Mouse (Mus musculus): ENCODE measurements around the gene Hdgfl3. TPM values are rescaled to one million over a fixed set of nuclear protein-coding genes. Genes with fewer than 3 reads are reported as not detected.
"Not testable (repeated sequence)": the region's sequence is repeated elsewhere in the genome, so short reads cannot be mapped to it uniquely, and the experiment has no call there.

Gene Hdgfl3
- total RNA-seq, 2 experiments from 2014 or later = 12.2 to 15.8 TPM

GRCm38 (mm10) chr7:81854568-81855307, 79.5 kb downstream of the Hdgfl3 start:
- DNase-seq = no peak

- no peak for DNase-seq
These were observed 82.6 kb downstream of the Hdgfl3 start for GRCm38 (mm10) chr7:81851706-81852105.

- DNase-seq = no peak
These were observed 84.1 kb downstream of the Hdgfl3 start for GRCm38 (mm10) chr7:81850171-81850570.

GRCm38 (mm10) chr7:81849633-81850032, 84.6 kb downstream of the Hdgfl3 start:
- DNase-seq = no peak

GRCm38 (mm10) chr7:81849214-81849613, 85.1 kb downstream of the Hdgfl3 start:
- DNase-seq = no peak

- DNase-seq = no peak
These were observed 86.5 kb downstream of the Hdgfl3 start for GRCm38 (mm10) chr7:81847777-81848176.

GRCm38 (mm10) chr7:81847010-81847409, 87.3 kb downstream of the Hdgfl3 start:
- no peak for DNase-seq

- DNase-seq = no peak
These were observed 88.3 kb downstream of the Hdgfl3 start for GRCm38 (mm10) chr7:81846008-81846407.

GRCm38 (mm10) chr7:81845313-81845712, 89.0 kb downstream of the Hdgfl3 start:
- DNase-seq = no peak

- DNase-seq = no peak
These were observed 89.5 kb downstream of the Hdgfl3 start for GRCm38 (mm10) chr7:81844801-81845200.

- DNase-seq = no peak
These were observed 90.4 kb downstream of the Hdgfl3 start for GRCm38 (mm10) chr7:81843903-81844302.

GRCm38 (mm10) chr7:81842998-81843397, 91.3 kb downstream of the Hdgfl3 start:
- no peak for DNase-seq

- no peak for DNase-seq
These were observed 92.1 kb downstream of the Hdgfl3 start for GRCm38 (mm10) chr7:81842141-81842540.

- peak; percentile 66 for DNase-seq
These were observed 92.8 kb downstream of the Hdgfl3 start for GRCm38 (mm10) chr7:81841439-81841838.

- no peak for DNase-seq
These were observed 93.6 kb downstream of the Hdgfl3 start for GRCm38 (mm10) chr7:81840661-81841181.

- no peak for DNase-seq
These were observed 94.5 kb downstream of the Hdgfl3 start for GRCm38 (mm10) chr7:81839746-81840145.

GRCm38 (mm10) chr7:81837771-81838170, 96.5 kb downstream of the Hdgfl3 start:
- DNase-seq = not testable (repeated sequence)

GRCm38 (mm10) chr7:81835430-81835829, 98.8 kb downstream of the Hdgfl3 start:
- DNase-seq = no peak

GRCm38 (mm10) chr7:81834847-81835246, 99.4 kb downstream of the Hdgfl3 start:
- no peak for DNase-seq

Other genes with a start within 250 kb of the Hdgfl3 start
- gene Homer2, start 226.9 kb downstream of the Hdgfl3 start, total RNA-seq (2021) = 1 to 10 TPM; 4.1 to 8.3 TPM
- gene Ramac, start 171.5 kb downstream of the Hdgfl3 start, total RNA-seq (2021) = 10 to 100 TPM; 41.5 to 45.5 TPM
- 10 to 100 TPM; 30.3 to 30.4 TPM for gene 3110040N11Rik, start 145.0 kb downstream of the Hdgfl3 start, total RNA-seq (2021)
- gene Btbd1, start 105.0 kb downstream of the Hdgfl3 start, total RNA-seq (2021) = 100 to 1,000 TPM; 116 to 135 TPM
- gene Gm10160, start 78.7 kb downstream of the Hdgfl3 start, total RNA-seq (2021) = not detected
- gene Tm6sf1, start 75.5 kb downstream of the Hdgfl3 start, total RNA-seq (2021) = 10 to 100 TPM; 15.8 to 21.2 TPM
- 1 to 10 TPM; 1.2 to 1.5 TPM for gene Bnc1, start 57.8 kb upstream of the Hdgfl3 start, total RNA-seq (2021)
- gene Sh3gl3, start 239.4 kb upstream of the Hdgfl3 start, total RNA-seq (2021) = 10 to 100 TPM in 1 of 2 experiments, 1 to 10 TPM in 1; 9.1 to 10.2 TPM